Mouse (Mus musculus): ENCODE measurements around the gene Sept8. TPM values are rescaled to one million over a fixed set of nuclear protein-coding genes. Genes with fewer than 3 reads are reported as not detected.

Sept8 gene
- polyA plus RNA-seq (2012; rRNA removed) (25.4 and 33.1 TPM in 2 replicates), polyA plus RNA-seq (2014; fragmentation: Nextera tagmentation; extraction: Ambion mirVana) (18.3 and 21.5 TPM in 2 replicates)

GRCm38 (mm10) chr11:53519207-53520121, at the start of gene Sept8:
Gene Sept8, plus strand, starts transcription at chr11:53519257.
- ATAC-seq (ENCODE audit: insufficient read depth) (peak; percentile 75), DNase-seq (ENCODE audit: low read depth in 3 of 3, low spot score in 3 of 3) (peak in 2 of 3 experiments; percentile 47 to 60)
- Histone ChIP-seq H3K4me2 (ENCODE audit: low read depth) (peak within 1 kb of the TSS; percentile 98), H3K27ac (peak within 1 kb of the TSS; percentile 95), H3K4me1 (replicated peaks; ENCODE audit: control insufficient read depth in 2 of 2, insufficient read depth in 2 of 2, low read length in 1 of 2) (peaks cover 47 to 54% of the 10 kb centered on the region in 2 experiments), H3K9ac (replicated peaks) (peak within 1 kb of the TSS; percentile 98), H3K9me3 (ENCODE audit: control insufficient read depth, low read length) (no peaks in the 10 kb centered on the region), H3K4me3 (ENCODE audit: insufficient read depth in 1 of 2, low read depth in 2 of 2, low read length in 2 of 2) (peak within 1 kb of the TSS; percentile 80 to 96), H3K27me3 (ENCODE audit: control insufficient read depth, insufficient read depth, low read length) (no peaks in the 10 kb centered on the region), H3K36me3 (replicated peaks; ENCODE audit: control insufficient read depth, insufficient read depth, low read depth) (no peaks in the 10 kb centered on the region; the same call in 1 of the 2 replicates)
- WGBS (ENCODE audit: insufficient replicate concordance): 3% methylated on average over 79 of the region's 79 CpGs
- TF ChIP-seq EP300 (IDR thresholded peaks at IDR 0.05; ENCODE audit: low read depth) (no peak), CTCF (IDR thresholded peaks at IDR 0.05; ENCODE audit: low read depth) (no peak)

GRCm38 (mm10) chr11:53469294-53469967, 49.6 kb upstream of the Sept8 start:
- Histone ChIP-seq H3K4me1 (replicated peaks; ENCODE audit: control insufficient read depth in 2 of 2, insufficient read depth in 2 of 2, low read length in 1 of 2) (peaks cover 0 to 2% of the 10 kb centered on the region in 2 experiments; a peak in 1 of 4 replicates), H3K9ac (replicated peaks) (no peak overlapping the region), H3K4me2 (ENCODE audit: low read depth) (no peak overlapping the region), H3K4me3 (ENCODE audit: insufficient read depth in 1 of 2, low read depth in 2 of 2, low read length in 2 of 2) (no peak overlapping the region), H3K27ac (no peak overlapping the region), H3K36me3 (replicated peaks; ENCODE audit: control insufficient read depth, insufficient read depth, low read depth) (no peaks in the 10 kb centered on the region), H3K9me3 (ENCODE audit: control insufficient read depth, low read length) (no peaks in the 10 kb centered on the region), H3K27me3 (ENCODE audit: control insufficient read depth, insufficient read depth, low read length) (peaks cover 49% of the 10 kb centered on the region)
- DNase-seq (ENCODE audit: low read depth in 3 of 3, low spot score in 3 of 3) (no peak), ATAC-seq (ENCODE audit: insufficient read depth) (no peak)
- TF ChIP-seq CTCF (IDR thresholded peaks at IDR 0.05; ENCODE audit: low read depth) (no peak), EP300 (IDR thresholded peaks at IDR 0.05; ENCODE audit: low read depth) (no peak)
- 40% methylated on average over 16 of the region's 16 CpGs for WGBS (ENCODE audit: insufficient replicate concordance)

GRCm38 (mm10) chr11:53469968-53470695, 48.9 kb upstream of the Sept8 start, which contains the start of gene Gm9837:
Gene Gm9837, minus strand, starts transcription at chr11:53470479.
- Histone ChIP-seq H3K4me1 (replicated peaks; ENCODE audit: control insufficient read depth in 2 of 2, insufficient read depth in 2 of 2, low read length in 1 of 2) (peaks cover 0 to 2% of the 10 kb centered on the region in 2 experiments; a peak in 1 of 4 replicates), H3K4me2 (ENCODE audit: low read depth) (peak within 1 kb of the TSS; percentile 24; the same call in 1 of the 2 replicates), H3K27me3 (ENCODE audit: control insufficient read depth, insufficient read depth, low read length) (peaks cover 49% of the 10 kb centered on the region), H3K9ac (replicated peaks) (no peak within 1 kb of the TSS), H3K36me3 (replicated peaks; ENCODE audit: control insufficient read depth, insufficient read depth, low read depth) (no peaks in the 10 kb centered on the region), H3K27ac (no peak within 1 kb of the TSS), H3K9me3 (ENCODE audit: control insufficient read depth, low read length) (no peaks in the 10 kb centered on the region), H3K4me3 (ENCODE audit: insufficient read depth in 1 of 2, low read depth in 2 of 2, low read length in 2 of 2) (no peak within 1 kb of the TSS)
- TF ChIP-seq CTCF (IDR thresholded peaks at IDR 0.05; ENCODE audit: low read depth) (peak; percentile 98), EP300 (IDR thresholded peaks at IDR 0.05; ENCODE audit: low read depth) (no peak)
- peak; percentile 69 for ATAC-seq (ENCODE audit: insufficient read depth)
- peak; percentile 68 to 72 (median 70) for DNase-seq (ENCODE audit: low read depth in 3 of 3, low spot score in 3 of 3)
- WGBS (ENCODE audit: insufficient replicate concordance): 8% methylated on average over 29 of the region's 29 CpGs

- ATAC-seq (ENCODE audit: insufficient read depth): no peak
- 66% methylated on average over 3 of the region's 3 CpGs for WGBS (ENCODE audit: insufficient replicate concordance)
- Histone ChIP-seq H3K4me2 (ENCODE audit: low read depth) (no peak overlapping the region), H3K9ac (replicated peaks) (no peak overlapping the region), H3K4me3 (ENCODE audit: insufficient read depth in 1 of 2, low read depth in 2 of 2, low read length in 2 of 2) (no peak overlapping the region), H3K4me1 (replicated peaks; ENCODE audit: control insufficient read depth in 2 of 2, insufficient read depth in 2 of 2, low read length in 1 of 2) (peaks cover under 1 to 3% of the 10 kb centered on the region in 2 experiments; a peak in 3 of 4 replicates), H3K9me3 (ENCODE audit: control insufficient read depth, low read length) (no peaks in the 10 kb centered on the region), H3K36me3 (replicated peaks; ENCODE audit: control insufficient read depth, insufficient read depth, low read depth) (no peaks in the 10 kb centered on the region), H3K27ac (no peak overlapping the region), H3K27me3 (ENCODE audit: control insufficient read depth, insufficient read depth, low read length) (peaks cover 59% of the 10 kb centered on the region)
- TF ChIP-seq CTCF (IDR thresholded peaks at IDR 0.05; ENCODE audit: low read depth) (peak; percentile 59), EP300 (IDR thresholded peaks at IDR 0.05; ENCODE audit: low read depth) (no peak)
- no peak for DNase-seq (ENCODE audit: low read depth in 3 of 3, low spot score in 3 of 3)
These were observed 46.3 kb upstream of the Sept8 start for GRCm38 (mm10) chr11:53472709-53473108.

Data from liver, embryonic 14.5 days (tissue).